Mouse (Mus musculus) Muller cell, postnatal 12 days (primary cell): Measurements from ENCODE around the gene Ggt1.
"Not testable (repeated sequence)": the region's sequence is repeated elsewhere in the genome, so short reads cannot be mapped to it uniquely, and the experiment has no call there.

Source experiments
- DNase-seq: peaks from one replicate; pipeline ENCODE4 v3.0.0-alpha.2; 2015; ENCODE audit errors: inconsistent ontology term

Ggt1 gene

DNA sequence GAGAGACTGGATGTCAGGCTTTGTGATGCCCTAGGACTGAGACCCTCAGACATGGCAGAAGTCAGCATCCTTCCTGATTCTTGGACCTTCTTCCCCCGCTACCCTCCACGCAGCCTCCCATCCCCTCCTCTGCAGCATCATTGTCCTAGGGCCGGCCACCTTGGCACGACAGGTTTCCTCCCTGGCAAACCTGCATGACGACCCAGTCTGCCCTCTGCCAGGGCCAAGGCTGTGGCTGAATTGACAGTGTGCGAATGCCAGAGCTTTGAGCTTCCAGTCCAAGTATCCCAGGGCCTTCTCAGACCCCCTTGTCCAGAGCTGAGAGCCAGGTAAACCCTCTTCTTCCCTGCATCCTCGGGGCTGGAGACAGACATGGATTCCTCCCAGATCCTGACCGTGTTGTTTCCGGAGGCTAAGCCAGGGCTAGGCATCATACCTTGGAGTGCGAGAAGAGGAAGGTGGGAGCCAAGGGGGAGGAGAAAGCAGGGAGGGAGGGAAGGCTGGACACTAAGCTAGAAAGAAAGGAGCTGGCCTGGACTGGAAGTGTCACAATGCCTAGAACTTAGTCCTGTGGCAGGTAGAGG lies at the start of gene Ggt1:
TSS of gene Ggt1 (plus strand) at position 534 of the 584 bp plus-strand sequence.
- no peak for DNase-seq

DNA sequence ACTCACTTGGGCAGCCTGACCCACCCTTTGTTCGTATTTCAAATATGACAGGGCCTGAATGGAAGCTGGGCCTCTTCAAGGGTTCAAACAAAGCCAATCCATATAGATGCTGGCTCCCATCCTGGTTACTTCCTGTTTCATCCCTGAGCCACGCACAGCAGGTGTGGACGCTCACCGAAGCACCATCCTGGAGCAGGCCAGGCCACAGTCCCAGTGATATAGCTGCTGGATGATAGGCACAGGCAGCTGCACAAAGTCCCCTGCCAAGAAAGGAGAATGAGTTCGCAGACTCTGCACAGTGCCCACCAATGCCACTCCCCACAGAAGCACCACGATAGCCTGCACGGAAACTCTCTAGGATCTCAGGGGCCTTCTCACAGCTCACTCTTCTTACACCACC lies 49.5 kb upstream of the Ggt1 start:
- no peak for DNase-seq

DNA sequence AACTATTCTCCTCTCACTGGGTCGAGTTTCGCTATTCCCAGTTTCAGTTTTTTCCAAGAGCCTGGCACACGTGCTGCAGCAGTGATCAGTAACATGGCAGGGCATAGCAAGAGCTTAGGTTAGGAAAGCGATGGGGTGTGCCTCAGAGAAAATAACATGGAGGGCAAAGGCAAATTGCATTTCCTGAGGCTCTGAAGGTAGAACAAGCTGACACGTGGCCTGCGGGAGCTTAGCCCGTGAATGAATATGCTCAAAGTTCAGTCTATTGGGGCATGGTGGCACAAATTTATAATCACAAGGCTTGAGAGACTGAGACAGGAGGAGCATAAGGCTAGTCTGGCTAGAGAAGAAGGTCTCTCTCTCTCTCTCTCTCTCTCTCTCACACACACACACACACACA lies 48.6 kb upstream of the Ggt1 start:
- DNase-seq = no peak

DNA sequence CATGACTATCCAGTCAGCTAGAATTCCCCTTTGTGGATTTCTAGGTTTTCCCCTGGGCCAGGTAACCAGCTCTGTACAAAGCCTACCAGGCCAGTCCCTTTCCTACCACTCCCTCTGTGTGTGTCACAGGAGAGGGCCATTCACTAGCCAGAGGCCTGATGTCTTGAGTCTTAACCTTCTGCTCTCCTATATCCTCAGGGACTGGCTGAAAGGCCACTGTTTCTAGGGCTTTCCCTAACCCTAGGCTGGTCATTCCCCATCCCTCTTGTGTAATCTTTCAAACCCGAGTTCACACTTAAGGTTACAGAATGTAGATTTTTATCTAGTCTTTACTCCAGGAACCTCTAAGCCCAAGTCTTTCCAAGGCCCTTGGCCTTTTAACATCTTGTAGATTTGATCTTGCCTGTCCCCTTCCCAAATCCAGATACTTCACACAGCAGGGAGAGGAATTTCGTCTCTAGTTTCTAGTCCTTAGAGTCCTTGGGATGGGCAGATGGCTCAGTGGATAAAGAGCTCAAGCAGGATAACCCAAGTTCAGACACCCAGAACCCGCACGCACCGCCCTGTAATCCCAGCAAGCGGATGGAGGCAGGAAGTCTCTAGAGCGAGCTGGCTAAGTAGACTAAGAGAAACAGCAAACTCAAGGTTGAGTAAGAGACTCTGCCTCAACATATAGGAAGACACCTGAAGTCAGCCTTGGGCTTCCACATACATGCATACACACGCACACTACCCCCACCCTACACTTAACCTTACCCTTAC lies 47.9 kb upstream of the Ggt1 start:
- DNase-seq = no peak

DNA sequence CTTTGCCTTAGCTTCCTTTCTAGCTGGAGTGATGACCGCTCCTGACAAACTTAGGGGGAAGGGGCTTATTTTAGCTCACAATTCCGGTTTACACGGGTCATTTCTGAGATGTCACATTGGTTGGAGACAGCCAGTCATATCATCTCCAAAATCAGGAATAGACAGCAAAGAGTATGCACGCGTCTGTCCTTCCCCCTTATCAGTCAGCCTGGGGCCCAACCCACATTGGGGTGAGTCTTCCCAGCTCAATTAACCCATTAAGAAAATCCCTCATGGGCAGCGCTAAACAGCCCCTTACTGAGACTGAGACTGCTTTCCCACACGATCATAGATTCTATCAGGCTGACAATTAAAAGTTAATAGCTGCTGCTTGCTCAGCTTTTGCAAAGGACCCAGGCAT lies 47.0 kb upstream of the Ggt1 start:
- no peak for DNase-seq

DNA sequence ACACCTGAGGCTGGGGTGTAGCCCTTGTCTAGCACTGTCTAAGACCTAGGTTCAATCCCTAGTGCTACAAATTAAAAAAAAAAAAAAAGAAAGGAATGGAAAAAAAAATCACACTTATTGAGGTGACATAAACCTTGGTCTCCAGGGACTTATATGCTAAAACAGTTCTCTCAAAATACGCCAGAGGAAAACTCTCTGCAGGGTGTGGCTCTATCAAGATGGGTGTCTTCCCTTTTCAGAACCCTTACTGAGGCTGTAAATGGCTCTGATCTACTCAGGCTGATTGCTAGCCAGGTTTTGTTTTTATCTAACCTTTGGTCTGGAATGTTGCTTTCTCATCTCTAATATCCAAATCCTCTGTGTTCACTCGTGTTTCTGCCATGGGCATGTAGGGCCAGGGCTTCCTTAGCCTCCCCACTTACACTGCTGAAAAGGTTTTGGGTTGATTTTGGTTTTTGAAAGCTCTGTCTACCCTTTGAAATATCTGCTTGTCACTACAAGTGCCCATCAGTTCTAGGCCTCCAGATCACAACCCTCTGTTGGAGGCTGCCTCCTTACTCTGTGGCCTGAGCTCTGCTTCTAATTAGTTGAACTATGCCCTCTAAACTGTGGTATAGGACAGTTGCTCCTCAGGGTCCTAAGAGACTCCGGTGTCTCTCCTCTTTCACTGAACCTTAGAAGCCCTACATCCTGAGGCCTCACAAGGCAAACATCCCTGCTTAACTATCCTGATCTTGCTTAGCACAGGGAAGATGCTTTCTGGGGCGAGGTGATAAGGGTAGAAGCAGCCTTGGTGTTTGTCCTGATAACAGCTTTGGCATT lies 46.0 kb upstream of the Ggt1 start:
- DNase-seq = no peak

DNA sequence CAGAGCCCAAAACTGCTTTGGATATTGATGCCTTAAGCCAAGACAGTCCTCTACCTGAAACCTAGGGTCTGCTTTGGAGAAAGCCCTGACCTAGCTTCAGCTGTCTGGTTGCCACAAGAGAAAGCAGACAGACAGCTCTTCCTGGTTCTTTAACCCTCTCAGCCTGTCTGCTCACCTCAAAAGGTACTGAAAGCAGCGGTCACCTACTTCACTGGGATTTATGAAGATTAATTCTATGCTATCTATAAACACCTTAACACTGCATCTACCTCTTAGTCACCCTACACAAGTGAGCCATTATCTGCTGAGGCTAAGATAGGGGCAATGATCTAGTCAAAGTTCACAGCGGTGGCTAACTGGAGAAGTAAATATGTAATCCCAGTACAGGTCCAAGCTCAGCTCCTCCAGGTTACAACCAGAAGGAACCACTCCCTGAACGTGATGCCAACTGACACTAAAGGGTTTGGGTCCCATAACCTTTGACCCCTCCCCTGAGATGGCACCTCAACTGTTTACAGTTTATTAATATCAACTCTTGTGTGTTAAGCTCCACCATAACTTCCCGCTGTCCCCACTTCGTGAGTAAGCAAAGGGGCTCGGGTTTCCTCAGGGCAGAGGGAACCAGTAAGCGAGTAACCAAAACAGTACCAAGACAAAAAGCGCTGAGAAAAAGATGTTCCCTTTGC lies 45.2 kb upstream of the Ggt1 start:
- no peak for DNase-seq

DNA sequence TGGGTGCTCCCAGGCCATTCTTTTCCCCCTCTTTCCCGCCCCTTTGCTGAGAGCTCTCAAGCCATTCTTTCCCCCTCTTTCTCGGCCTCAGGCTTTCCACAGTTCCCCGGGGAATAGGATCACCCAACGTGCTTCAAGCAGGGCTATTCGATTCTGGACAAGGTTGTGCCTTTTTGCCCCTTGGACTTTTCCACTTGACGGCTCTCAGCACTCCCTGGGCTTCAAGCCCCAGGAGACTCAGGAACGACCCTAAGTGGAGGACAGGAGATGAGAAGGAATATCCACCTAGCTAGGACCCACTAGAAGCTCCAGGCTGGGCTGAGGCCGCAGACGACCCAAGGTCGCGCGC lies 44.7 kb upstream of the Ggt1 start:
- no peak for DNase-seq

DNA sequence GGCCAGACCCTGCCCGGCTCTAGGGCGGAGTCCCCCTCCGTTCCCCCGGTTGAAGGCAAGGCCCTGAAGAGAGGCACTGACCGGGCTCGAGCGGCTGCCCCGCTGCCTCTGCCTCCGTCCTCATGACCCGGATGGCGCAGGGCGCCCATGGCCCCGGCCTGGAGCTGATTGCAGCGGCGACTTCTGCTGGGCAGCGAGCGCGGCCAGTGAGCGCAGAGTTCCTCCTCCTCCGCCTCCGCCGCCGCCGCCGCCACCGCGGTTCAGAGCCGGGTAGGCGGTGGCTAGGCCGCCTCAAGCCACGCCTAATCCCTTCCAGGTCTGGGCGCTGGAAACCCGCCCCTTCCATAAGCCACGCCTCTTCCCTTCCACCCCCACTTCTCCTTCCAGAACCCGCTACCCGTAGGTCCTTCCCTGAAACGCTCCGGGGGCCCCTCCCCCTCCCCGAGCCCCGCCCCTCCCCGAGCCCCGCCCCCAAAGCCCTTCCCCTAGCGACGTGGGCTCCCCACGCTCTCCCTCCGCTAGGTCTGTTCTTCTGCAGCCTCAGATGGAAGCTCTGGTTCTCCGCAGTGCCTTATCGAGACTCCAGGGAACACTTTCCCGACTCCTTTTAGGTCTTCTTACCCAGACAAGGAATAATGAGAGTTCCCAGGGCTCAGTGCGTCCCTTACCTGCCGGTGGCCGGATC lies 44.2 kb upstream of the Ggt1 start, which contains the start of gene Snrpd3:
TSS of gene Snrpd3 (plus strand) at position 479 of the 685 bp plus-strand sequence.
- peak; percentile 99 for DNase-seq

DNA sequence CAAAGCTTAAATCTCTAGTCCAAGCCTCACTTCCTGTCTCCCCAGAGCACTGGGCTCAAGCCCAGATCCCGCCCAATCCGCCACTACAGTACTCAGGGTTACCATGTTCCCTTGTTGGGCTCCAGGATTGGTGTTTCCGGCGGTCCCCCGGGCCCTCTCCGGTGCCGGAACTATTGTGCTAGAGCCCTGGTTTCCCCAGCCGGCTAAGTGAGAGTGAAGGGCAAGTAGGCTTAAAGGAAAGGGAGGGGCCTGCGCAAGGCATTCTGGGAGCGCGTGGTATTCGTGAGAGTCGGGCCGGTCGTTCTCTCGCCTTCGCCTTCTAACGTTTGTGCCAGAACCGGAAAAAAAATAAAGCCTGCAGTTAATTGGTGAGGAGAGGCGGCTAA lies 43.7 kb upstream of the Ggt1 start, which contains the start of gene Gucd1:
TSS of gene Gucd1 (minus strand) at position 215 of the 386 bp plus-strand sequence.
- peak; percentile 99 for DNase-seq

DNA sequence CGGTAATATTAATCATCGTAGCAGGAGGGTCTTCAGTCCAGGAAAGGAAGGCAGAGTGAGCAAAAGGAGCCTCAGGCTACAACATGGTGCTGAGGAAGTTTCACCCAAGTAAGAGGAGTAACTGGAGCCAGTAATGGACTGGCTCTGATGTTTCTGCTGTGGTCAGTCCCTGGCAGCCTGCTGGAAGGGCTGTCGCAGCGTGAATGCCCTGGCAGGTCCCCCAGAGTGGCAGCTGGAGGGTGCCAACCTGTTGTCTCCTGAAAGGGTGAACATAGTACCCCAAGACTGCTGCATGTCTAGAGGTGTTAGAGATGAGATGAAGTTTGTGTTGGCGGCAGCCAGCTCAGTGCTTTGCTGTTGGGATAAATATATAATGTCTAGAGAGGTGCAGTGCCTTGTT lies 40.8 kb upstream of the Ggt1 start:
- DNase-seq = no peak

DNA sequence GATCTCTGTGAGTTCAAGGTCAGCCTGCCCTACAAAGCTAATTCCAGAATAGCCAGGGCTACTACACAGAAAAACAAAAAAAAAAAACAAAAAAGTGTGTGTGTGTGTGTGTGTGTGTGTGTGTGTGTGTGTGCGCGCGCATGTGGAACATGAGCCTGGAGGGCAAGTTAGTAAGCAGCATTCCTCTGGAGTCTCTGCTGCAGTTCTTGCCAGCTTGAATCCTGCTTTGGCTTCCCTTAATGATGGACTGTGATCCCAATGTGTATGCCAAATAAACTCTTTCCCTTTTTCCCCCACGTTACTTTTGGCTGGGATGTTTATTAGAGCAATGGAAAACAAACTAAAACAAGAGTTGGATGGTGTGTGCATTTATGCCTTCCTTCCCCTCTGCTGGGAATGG lies 39.8 kb upstream of the Ggt1 start:
- no peak for DNase-seq

DNA sequence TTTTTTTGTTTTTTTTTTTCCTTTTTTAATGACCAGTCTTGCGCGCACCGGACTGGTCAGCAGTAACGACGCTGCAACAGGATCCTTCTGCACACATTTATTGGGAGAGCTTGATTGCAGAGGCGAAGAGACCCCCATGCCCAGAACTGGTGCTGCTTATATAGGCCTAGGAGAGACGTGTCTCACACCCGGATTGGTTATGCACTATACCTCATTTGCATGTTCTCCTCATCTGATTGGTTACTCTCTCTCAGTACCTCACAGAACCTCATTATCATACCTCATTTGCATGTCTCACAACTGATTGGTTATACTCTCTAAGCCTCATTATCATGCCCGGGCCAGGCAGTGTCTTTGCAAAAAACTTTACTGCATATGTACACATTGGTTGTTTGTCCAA lies 36.0 kb upstream of the Ggt1 start:
- not testable (repeated sequence) for DNase-seq

DNA sequence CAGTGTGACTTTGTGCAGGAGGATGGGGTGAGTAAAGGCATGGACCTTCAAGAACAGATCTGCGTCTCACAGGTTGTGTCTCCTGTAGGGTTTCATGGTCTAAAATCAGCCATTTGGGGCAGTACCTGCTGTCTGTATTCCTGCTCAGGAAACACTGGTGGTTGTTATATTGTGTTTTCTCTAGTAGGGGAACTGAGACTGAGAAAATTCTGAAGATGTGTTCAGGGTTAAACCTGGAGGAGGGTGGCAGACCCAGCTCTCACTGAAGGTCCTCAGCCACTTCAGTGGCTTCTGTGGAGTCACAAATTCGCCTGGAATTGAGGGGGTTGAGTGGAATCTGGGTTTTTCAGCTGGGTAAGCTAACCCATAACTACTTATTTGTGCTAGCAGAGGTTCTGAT lies 31.1 kb upstream of the Ggt1 start:
- no peak for DNase-seq

DNA sequence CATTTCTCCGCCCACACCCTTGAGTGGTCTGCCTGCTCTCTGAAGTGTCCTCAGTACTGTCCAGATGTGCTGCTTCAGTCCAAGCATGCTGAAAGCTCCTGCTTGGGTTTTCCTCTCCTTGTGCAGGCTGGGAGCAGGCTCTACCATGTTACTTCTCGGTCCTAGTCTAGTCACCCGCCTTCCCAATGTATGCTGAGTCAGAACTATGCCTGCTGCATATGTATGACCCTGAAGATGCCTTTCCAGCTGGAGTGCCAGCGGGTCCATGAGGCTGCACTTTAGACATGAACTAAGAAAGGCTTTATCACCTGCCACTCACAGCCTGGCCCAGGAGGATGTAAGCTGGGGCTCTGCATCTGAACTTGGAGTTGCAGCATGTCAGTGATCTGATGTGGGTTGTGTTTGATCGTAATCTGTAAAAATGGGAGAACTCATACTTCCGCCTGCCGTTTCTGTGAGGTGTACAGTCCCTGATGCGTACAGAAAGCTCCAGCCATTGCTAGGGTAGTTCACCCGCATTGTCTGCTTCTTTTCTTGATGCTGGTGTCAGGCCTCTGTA lies 29.8 kb upstream of the Ggt1 start:
- DNase-seq = no peak

DNA sequence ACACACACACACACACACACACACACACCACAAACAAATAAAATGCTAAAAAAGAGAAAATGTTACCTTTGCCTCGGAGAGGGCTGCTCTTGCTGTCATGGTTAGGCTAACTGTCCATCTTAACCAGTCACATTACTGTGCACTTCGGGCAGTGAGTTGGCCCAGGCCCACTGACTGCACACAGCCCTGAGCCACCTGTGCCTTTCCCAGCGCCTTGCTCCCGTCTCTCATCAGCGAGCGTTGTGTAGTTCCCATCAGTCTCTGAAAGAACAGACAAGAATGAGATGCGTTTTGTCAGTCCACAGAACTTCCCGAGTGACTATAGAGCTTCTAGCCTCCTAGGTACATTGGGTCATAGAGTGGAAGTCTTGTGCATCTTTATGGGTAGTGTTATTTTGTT lies 27.2 kb upstream of the Ggt1 start:
- DNase-seq = no peak

DNA sequence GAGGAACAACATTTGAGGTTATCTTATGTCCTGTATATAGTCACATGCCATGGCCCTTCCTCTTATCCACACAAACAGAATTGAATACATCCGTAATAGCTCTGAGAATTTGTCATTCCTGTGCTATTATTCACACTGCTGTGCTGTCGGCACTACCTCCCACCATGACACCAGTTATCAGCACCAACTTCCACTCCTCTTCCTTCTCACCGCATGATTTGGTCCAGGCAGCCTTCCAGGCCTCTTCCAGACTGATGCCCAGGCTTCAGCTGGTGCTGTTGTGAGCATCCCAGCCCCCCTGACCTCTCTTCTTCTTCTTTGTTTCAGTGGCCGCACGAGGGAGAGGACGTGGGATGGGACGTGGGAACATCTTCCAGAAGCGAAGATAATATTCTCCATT lies 26.5 kb upstream of the Ggt1 start:
- DNase-seq = peak; percentile 92

DNA sequence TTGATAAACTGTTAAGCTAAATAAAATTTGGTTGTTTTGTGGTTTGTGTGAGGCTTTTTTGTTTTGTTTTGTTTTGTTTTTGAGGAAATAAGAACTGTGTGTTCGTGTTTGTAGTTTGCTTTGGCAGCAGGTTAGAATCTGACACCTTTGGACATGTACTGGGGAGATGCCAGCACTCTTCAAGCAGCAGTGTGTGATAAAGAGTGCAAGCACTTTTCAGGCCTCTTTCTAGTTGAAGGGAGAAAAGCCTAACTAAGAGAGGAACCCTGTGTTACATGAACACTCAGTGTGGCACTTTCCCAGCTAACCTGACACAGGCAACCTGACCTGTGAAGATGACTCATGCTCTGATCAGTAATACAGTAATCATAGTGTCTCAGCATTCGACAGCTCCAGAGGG lies 26.0 kb upstream of the Ggt1 start:
- DNase-seq = peak; percentile 64

DNA sequence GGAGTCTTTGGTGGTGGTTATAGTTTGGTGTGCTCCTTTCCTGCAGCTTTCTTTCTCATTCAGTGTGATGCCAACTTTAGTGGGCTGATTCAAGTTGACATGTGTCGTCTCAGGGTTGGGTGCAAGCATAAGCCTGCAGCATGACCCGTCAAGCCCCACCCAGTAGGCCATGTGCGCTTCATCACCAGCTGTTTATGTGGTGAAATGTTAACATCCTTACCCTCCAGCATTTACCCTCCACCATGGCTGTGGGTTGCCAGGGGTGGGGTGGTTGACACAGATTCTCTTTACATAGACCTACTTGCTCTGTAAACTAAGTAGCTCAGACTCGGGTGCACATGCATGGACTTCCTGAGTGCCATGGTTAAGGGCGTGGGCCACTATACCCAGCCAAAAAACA lies 25.3 kb upstream of the Ggt1 start:
- DNase-seq = no peak

DNA sequence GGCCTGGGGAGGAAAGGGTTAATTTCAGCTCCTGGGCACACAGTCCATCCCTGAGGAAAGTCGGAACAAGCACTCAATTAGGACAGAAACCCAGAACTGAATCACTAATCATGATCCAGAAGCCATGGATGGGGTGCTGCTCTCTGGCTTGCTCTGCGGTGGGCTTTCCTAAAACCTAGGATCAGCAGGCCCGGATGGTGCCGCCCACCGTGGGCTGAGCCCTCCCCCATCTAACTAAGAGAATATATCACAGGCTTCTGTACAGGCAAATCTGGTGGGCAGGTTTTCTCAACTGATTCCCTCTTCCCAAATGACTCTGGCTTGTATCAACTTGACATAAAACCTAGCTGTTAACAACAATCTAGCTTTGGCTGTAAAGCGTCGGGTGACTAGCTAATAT lies 13.5 kb upstream of the Ggt1 start:
- DNase-seq = peak; percentile 34

DNA sequence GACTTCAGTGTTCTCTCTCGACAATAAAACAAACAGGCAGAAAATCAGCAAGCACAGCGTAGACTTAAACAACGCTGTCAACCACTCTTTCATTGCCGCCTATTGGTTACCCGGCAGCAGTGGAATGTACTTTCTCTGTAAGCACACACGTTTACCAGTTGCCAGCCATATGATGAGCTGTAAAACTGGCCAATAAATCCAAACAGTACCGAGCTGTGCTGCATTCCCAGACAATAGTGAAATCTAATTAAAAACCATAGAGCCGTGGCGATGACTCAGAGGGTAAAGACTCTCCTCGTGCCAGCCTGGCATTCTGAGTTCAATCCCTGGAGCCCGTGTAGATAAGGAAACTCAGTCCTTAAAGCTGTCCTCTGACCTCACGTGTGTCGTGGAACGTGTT lies 12.9 kb upstream of the Ggt1 start:
- DNase-seq = peak; percentile 82
